Mouse (Mus musculus) layer of hippocampus, adult 8-10 months (tissue): Measurements from ENCODE around the gene Nav2. TPM values are rescaled to one million over a fixed set of nuclear protein-coding genes. Genes with fewer than 3 reads are reported as not detected.

ENCODE experiments used
- DNase-seq, 2 experiments: peaks; one replicate each; pipeline ENCODE4 v3.0.0; 2022; ENCODE audit warnings: low spot score in 2 of 2
- total RNA-seq, 4 experiments: library from RNA; stranded (reverse); gene quantifications; 2 replicates each; pipeline ENCODE4 v1.2.4; 2022

Gene Nav2
- total RNA-seq, 4 experiments from 2014 or later: 87.2 to 113 (median 96.0) TPM

DNA sequence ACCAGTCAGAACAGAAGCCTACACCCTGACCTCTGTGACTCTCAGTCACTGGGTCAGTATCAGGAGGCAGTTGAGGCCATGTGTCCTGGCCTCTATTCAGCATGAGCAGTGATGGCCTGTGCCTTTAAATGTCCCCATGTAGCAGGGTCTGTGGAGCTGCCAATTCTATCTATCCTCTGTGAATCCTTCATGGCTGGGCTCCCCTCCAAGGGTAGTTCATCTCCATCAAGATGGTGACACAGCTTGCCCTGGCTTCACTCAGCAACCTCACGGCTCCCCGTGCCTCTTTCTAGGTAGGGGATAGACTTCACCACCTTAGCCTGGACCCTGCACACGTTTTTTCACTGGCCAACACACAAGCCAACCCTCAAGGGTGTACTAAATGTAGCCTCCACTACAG is 689.3 kb downstream of the Nav2 start:
- DNase-seq: no peak

DNA sequence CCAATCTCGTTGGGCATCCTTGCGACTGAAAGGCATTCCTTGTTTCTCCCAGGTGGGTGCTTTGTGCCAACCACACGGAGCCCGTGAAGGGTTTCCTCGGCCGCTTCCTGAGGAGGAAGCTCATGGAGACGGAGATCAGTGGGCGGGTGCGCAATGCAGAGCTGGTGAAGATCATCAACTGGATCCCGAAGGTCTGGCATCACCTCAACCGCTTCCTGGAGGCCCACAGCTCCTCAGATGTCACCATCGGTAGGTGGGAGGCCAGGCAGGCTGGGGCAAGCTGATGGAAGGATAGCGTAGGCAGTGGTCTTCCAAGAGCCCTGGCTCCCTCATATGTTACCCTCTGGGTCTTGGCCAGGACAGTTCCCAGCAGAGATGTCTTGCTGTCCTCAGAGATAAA is 689.7 kb downstream of the Nav2 start:
- no peak for DNase-seq

DNA sequence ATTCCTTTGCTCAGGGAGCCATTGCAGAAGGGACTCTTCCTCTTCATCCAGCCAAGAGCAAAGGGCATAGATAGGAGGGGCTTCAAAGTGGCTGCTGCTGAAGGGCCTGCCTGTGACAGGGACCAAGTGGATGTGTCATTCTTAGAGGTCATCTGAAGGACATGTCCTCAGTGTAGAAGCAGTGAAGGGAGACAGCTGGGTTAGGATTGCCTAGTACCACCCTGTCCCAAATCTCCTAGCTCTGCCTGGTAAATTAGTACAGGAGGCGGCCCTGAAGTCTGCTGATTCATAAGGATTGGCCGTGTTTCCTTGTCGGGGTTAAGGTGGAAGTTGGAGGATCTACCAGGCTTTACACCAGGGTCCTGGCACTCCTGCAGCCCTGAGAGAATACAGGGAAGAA is 691.4 kb downstream of the Nav2 start:
- no peak for DNase-seq

DNA sequence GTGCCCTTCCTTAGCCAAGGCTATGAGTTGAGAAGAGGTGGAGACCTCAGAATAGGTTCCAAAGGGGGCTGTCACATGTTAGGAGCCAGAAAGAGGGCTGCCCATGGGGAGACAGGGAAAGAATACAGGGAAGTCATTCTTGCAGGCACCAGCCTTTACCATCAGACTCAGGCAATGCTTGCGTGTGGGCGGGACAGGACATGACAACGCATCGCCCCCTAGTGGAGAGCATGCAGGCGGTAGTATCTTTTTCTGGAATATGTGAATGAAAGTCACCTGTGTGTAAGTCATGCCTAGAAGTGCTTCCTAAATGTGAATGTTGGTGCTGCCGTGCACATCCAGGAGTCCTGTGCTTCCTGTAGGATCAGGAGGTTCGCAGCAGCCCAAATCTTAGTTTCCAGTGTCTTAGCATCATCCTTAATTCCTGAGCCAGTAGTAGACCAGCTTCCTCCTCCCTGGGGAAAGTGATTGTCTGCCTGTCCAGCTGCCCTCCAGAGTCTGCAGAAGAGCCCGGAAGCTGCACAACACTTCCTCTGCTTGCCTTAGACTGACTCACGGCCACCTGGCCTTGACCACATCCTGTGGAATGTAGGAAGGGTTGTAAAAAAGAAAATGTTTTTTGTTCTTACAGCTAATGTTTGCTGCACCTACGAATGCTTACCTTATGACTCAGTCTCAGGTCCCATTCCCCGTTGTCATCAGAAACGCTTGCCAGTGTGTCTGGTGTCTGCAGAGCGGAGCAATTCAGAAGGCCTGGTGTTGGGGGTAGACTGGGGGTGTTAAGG is 692.9 kb downstream of the Nav2 start:
- DNase-seq: peak; percentile 79 to 80

DNA sequence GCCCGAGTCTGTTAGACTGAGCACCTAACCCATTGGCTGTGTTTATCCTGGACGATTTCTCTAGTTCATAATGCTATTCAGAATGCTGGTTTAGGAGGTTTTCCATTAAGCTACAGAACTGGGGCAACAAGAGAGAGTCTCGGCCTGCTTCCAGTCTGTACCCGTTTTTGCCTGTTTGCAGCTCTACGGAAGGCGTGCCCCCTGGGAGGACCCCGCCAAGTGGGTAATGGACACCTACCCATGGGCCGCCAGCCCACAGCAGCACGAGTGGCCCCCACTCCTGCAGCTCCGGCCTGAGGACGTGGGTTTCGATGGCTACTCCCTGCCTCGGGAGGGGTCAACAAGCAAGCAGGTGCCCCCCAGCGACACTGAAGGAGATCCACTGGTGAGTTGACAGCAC is 695.7 kb downstream of the Nav2 start:
- DNase-seq: no peak

DNA sequence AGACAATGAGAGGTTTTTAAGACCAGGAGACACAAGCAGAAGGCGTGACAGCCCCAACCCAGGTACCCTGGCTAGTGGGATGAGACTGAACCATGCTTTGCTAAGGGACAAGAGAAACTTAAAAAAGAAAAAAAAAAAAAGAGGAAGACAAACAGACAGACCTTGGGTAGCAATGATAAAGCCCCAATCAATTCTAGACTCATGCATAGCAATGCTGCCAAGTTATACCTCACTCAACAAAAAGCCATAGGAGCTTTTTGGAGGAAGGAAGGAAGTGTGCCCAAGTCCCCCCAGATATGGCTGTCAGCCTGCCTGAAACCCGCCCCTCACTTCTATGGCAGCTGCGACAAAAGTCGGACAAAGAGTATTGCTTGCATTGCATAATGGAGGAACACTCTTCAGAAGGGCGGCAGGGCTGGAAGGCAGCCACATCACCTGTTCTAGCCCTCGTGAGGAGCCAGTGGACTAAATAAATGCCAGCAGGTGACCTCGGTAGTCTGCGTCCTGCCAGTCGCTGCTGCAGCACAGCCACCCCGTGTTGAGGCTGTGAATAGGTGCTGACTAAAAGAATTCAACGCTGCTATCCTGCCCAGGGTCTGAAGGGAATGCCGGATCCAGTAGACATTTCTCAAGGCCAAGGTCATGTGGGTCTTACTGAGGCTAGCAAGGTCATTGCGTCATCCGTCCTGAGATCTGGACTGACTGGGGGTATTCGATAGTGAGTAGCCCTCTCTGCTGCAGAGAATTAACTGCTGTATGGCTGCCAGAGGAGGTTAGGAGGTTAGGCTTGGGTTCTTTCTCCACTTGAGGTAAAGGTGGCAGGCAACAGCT is 696.7 kb downstream of the Nav2 start:
- DNase-seq: no peak

DNA sequence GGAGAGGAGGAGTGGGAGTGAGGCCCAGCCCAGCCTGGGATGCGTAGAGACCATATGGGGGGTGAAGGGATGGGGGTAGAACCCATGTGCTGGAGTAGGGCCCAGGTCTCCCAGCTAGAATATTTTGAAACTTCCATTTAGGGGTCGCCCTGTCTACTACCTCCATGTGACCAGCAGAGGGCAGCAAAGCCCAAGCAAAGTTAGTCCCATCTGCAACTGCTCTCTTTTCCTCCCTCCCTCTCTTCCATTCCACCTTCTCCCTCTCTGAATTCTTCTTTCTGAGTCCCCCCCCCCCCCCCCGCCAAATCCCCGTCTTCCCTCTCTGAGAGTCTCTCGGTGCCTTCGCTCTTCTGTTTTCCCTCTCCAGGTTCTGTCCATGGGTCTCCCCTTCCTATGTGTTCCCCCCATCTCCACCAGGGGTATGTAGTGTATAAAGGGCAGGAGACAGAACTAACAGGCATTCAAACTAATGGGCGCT is 707.8 kb downstream of the Nav2 start:
- DNase-seq: peak in 1 of 2 experiments; percentile 67

DNA sequence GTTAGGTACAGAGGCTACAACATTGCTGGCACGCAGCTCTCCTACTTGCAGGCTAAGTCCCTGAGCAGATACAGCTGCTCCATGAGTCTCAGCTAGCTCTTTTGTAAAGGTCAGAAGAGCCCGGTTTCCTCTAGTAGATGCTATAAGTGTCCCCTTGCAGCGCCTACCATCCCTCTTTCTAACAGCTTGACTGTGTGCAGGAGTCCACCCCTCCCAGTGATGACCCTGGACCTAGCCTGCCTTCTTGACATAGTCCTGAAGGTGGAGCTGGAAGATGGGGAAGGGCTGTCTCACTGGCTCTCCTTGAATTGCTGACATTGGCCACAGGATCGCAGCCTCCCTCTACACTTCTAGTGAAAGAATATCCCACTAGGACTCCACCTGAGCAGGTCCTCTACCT is 708.6 kb downstream of the Nav2 start:
- DNase-seq: no peak

DNA sequence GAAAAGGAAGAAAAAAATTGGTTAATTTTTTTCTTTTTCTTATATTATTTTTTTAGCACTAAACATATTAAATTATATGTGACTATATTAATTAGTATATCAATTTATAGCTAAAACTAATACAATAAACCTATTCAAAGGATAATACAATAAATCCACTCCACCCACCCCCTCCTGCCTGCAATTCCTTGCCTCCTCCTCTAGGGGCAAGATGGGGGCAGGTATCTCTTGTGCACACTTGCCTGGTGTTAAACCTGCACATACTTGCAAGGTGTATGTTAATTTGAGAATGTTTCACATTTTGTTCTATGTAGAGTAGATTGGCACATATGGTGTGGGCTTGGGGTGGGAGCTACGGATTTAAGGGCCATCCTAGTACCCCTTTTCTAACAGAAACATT is 711.6 kb downstream of the Nav2 start:
- DNase-seq: no peak

DNA sequence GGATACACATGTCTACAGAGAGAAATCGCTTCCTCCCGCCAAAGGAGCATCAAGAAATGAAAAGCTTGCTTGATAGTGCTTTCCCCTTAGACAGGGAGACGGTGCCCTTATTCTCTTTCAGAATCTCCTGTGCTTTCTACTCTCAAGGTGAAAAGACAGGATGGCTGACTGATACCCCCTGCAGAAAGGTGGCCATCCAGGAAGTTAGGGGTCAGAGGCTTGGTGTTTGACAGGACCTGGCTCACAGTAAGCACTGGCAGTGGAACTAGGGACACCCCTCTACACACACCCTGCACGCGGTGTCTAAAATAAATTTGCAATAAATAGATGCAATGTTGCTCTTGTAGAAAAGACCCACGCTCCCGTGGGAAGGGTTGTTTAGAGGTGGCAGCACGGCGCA is 723.4 kb downstream of the Nav2 start:
- DNase-seq: no peak

DNA sequence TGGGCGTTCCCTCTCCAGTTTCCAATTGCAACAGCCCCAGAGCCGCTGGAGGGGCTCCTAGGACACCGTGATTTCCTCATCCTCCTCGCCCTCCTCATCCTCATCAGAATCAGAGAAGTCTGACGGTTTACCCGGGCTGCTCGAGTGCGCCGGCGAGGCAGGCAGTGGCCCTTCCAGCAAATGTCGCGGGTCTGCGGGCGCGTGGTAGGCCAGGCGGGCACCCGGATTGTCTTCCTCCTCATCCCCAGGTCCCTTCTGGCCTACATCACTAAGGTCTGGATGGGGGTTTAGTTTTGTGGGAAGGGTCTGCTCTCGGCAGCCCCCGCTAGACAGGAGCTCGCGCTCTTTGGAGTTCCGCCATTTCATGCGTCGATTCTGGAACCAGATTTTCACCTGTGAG is 723.9 kb downstream of the Nav2 start:
- DNase-seq: no peak

DNA sequence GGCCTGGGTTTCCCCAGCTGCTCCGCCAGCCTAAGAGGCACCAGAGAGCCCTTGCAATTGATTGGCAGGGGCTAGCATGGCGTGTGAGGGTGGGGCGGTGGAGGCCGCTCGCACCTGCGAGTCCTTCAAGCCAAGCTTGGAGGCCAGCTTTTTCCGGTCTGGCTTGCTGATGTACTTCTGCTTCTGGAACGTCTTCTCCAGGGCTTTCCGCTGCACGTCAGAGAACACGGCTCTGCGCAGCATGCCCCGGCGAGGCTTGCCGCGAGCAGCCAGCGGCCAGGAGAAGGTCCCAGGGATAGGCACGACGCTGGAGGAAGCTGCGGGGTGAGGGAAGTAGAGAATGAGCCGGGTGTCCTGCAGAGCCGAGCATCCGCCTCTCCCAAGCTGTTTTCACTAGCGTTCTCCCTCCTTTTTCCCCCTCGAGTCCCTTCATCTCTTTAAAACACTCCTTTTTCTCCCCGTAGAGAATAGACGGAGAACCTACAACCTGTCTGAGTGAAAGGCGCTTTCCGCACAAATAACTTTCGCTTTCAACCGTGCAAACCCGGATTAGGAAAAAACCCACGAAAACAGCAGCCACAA is 725.0 kb downstream of the Nav2 start:
- no peak for DNase-seq

DNA sequence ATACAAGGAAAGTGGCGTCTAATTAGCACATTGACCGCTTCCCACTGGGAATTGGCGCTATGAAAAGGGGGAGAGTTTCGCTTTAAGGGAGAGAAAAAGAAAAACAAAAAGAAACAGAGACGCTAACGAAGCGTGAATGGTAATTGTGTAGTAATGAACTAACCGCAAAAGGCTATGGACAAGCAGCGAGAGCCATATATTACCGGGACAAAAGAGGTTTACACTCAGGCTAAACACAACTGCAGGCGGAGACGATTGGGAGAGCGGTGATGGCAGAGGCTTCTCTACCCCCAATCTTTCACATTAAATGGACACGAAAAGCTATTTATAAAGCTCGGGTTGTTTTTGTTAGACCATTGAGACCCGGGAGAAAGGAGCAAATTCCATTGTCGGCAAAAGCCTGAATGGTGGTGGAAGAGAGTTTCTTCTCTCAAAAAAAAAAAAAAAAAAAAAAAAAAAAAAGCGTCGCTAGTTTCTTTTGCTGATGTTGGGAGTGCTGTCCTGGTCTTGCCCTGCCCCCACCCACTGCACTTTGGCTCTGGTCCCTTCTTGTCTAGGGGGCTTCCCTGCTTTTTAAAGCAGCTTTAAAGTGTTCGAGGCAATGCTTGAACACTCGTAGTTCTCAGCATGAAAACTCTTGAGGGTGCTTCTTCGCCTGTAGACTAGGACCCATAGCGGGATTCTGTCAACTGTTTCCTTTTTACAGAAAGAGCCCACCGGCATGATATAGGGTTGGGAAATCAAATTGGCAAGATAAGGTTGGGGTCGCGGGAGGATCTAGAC is 726.0 kb downstream of the Nav2 start:
- DNase-seq: no peak

DNA sequence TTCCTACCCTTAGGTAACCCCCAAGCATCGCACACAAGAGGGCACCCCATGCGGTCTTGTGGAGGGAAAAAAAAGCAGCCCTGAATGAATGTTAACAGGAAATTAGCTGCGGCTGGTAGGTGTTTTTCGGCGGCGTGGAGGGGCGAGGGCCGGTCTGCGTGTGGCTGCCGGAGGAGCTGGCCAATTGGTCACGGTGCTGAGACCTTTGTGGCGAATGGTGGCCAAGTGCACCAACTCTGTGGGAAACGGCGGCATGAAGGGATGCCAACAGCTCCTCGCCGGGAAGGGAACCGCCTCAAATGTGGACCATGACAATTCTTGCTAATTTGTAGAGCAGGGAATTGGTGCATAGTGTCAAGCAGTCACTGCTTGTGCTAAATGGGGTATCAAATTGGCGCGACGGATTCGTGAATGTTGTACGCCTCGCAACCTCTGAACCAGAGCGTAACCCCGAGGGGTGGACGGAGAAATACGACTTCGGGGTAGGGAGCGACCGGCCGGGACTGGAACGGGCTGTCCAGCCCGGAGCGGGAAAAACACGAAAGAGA is 726.6 kb downstream of the Nav2 start:
- DNase-seq: no peak

DNA sequence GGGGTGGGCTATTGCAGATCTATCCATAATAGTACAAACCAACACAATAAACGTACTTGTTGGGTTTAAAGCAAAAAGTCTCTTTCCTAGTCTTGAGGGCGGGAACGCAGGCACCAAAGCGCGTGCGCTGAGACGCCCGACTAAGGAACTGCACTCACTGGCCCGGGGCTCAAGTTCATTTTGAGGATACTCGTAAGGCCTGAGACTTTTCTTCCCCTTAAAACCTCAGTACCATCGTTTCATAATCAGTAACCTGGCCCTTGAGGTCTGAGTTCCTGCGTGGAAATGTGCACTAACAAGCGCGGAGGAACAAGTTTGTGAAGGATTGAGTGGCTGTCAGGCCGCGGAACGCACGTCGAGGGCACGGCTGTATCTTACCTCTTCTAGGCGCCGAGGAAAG is 727.5 kb downstream of the Nav2 start:
- no peak for DNase-seq

DNA sequence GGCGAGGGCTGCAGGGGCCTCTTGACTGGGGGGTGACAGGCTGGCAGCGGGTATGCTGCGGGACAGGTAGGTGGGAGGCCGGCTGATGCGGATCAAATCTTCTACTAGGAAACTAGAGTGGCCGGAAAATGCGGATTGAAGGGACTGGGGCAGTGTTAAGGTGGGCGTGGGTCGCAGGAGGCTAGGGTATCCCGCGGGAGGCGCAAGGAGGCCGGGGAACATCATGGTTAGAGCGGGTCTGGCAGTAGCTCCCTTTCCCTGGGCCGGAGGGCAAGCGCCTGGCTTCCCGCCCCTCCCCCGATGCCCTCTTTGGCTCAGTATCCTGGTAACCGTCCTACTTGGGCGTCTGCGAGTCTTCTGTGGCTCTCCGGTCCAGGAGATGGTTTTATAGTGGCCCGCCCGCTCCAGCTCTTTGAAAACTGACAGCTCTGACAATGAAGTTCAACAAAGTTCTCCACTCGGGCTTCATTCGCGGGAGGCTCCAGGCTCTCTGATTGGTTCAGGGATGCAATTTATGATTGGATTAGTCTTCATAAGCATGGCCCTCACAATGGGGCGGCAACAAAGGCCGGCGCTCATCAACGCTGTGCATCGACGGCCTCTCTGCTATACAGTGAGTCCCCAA is 728.1 kb downstream of the Nav2 start, which contains the start of gene Dbx1:
TSS of gene Dbx1 (minus strand) at position 359 of the 625 bp plus-strand sequence.
- DNase-seq: no peak

DNA sequence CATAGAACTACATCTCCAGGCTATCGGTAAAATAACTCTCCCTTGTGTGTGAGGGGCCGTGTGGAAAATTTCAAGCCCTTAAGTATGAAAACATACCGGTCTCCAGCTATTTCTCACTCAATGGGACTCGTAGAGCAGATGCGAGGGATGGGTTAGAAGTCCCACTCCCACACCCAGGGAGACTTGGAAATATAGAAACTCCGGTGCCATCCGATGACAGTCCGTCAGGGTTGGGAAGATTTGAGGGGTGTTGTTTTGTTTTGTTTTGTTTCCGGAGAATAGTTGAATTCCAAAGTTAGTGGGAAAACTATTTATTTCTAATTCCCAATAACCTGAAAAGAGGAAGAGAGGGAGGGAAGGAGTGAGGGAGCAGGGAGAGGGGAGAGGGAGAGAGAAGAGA is 728.8 kb downstream of the Nav2 start:
- DNase-seq: no peak

DNA sequence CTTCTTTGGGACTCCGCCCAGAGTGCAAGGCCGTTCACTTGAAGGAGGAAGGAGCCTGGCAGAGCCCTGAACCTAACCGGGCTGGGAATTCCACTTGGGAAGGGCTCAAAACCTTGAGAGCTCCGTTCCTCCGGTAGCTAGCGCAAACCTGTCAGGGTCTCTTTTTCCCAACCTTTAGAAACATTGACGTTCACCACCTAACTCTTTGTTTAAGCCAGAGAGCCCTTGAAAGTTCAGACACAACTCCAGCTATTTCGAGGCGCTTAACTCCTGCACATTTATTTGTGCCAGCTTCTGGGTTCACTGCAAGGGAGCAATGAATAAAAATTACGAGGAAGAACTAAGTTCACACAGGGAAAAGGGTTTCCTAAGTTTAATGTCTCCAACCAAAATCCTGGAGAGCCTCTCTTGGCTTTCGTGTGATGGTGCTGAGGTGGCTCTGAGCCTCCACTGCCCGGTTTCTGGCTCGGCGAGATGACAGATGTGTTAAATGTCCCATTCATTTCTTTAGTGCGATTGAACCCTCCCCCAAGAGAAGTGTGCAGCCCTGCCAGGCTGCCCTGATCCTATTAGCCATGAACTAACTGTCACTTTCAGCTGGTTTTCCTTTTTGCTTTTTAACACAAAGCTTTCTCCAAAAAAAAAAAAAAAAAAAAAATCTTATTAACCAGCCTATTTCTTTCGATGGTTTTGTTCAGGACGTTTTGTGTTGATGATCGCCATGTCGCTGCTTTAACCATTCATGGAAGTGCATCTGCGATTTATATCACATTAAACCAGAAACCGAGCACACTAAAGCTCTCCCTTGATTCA is 729.5 kb downstream of the Nav2 start:
- DNase-seq: no peak

DNA sequence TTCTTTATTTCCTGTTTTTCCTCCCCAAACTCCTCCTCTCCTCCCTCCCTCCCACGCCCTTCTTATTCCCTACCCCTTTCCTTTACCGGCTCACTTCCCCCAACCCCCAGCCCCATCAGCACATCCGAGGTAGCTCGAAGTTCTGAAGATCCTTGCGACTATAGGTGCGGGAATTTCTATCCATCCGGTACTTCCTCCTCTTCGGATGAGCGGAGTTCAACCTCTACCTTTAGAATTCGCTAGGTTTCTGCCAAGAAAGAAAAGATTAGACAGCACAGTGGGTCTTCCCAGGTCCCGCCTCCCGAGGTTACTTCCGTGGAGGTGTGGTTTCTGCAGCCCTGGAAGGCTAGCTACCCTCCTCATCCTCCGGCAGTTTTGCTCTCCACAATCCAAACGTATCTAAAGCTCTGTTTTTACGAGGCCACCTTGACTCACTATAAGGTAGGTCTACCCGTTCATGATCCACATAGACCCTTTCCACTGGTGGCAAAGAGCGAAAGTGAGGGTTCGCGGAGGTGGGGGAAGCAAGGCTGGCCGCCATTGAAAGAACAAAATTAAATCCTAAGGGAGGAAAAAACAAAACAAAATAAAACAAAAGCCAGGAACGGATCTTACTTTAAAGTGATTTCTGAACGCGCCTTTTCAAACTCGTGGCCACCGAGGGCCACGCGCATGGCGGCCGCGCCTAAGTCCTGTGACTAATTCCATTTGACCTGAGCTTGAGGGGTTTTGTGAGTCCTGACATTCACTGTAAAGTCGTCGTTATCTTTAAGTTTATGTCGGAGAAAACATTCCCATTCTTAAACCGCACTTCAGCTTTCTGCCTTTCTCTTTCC is 730.6 kb downstream of the Nav2 start:
- no peak for DNase-seq
